Mouse (Mus musculus) liver, postnatal 0 days (tissue): ENCODE measurements at regions not wholly inside any gene's neighbourhood (a gene's known extent, or its start where the extent isn't known, plus 50 kb on each side); places are given as distances from the start of the nearest gene placed in this dataset.

Source experiments
- ATAC-seq: fragments of 200-750 bp; cut with Nextera tagmentation; 2 replicates; pipeline ENCODE4 v1.8.0; 2017; ENCODE audit warnings: mild to moderate bottlenecking, moderate library complexity
- DNase-seq: peaks from one replicate; pipeline ENCODE4 v3.0.0-alpha.2; 2016
- H3K27ac ChIP-seq: fragments of 300-500 bp; sonication (generic); 2 replicates; pipeline ENCODE4 v1.5.1; 2014; ENCODE audit warnings: antibody characterized with exemption, moderate library complexity, mild to moderate bottlenecking, low read depth
- H3K27me3 ChIP-seq: fragments of 300-500 bp; sonication (generic); 2 replicates; pipeline ENCODE4 v1.6.1; 2014; ENCODE audit warnings: low read length, control low read depth, mixed read lengths; ENCODE audit not compliant: insufficient read depth
- H3K36me3 ChIP-seq: fragments of 300-500 bp; sonication (generic); replicated peaks from 2 replicates; pipeline ENCODE4 v1.6.1; 2014; ENCODE audit warnings: mild to moderate bottlenecking, control low read depth, low read length, moderate library complexity, mixed read lengths; ENCODE audit not compliant: insufficient read depth
- H3K4me1 ChIP-seq: fragments of 300-500 bp; sonication (generic); 2 replicates; pipeline ENCODE4 v1.6.1; 2014; ENCODE audit warnings: antibody characterized with exemption, mild to moderate bottlenecking, control low read depth; ENCODE audit not compliant: insufficient read depth
- H3K4me2 ChIP-seq: fragments of 300-500 bp; sonication (generic); 2 replicates; pipeline ENCODE4 v1.6.1; 2014; ENCODE audit warnings: low read depth, mild to moderate bottlenecking, low read length, moderate library complexity, mixed read lengths
- H3K4me3 ChIP-seq: fragments of 300-500 bp; sonication (generic); 2 replicates; pipeline ENCODE4 v1.5.1; 2014; ENCODE audit warnings: low read depth, low read length
- H3K9ac ChIP-seq: fragments of 300-500 bp; sonication (generic); replicated peaks from 2 replicates; pipeline ENCODE4 v1.6.1; 2014; ENCODE audit warnings: mild to moderate bottlenecking, moderate library complexity
- H3K9me3 ChIP-seq: fragments of 300-500 bp; sonication (generic); 2 replicates; pipeline ENCODE4 v1.6.1; 2016; ENCODE audit warnings: mild to moderate bottlenecking, control low read depth, low read length, mixed read lengths
- CTCF ChIP-seq: sonication (generic); IDR thresholded peaks from 2 replicates; pipeline ENCODE4 v1.5.1; 2016; ENCODE audit warnings: antibody characterized with exemption, low read depth
- EP300 ChIP-seq: IDR thresholded peaks from 2 replicates; pipeline ENCODE4 v1.6.1; 2016; ENCODE audit warnings: antibody characterized with exemption, low read depth, mild to moderate bottlenecking
- WGBS: fragments of 180-500 bp; shearing (Covaris S2); extraction: QIAGEN DNeasy Blood & Tissue Kit; methylation state at CpG from one replicate; pipeline ENCODE4 v1.1.7; 2014; ENCODE audit not compliant: insufficient replicate concordance; 5-methylcytosine and 5-hydroxymethylcytosine counted together

DNA sequence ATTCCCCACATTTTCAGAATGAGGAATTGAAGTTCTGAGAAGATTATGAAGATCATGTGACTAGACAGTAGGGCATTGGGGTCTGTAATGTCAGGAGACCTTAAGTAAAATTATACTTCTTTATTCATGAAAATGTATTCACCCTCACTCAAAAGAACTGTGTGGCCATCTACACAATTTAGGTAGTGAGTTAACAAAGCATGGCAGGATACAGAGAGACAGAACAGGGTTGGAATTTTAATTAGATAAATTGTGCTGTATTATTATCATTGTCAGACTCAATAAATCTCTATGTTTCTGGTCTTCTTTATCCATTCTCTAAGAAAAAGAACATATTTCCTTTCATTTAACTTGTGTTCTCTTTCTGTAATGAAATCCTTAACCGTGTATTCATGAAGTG, 363.5 kb upstream of the Fam98a start:
- Histone ChIP-seq H3K4me3 (no peak overlapping the region), H3K4me1 (no peaks in the 10 kb centered on the region), H3K27me3 (no peaks in the 10 kb centered on the region), H3K9ac (no peak overlapping the region), H3K27ac (no peak overlapping the region), H3K36me3 (no peaks in the 10 kb centered on the region), H3K4me2 (no peak overlapping the region), H3K9me3 (no peaks in the 10 kb centered on the region)
- no peak for DNase-seq
- TF ChIP-seq CTCF (no peak), EP300 (no peak)
- no peak for ATAC-seq
- WGBS, result 73% methylated on average over 1 of the region's 1 CpGs

DNA sequence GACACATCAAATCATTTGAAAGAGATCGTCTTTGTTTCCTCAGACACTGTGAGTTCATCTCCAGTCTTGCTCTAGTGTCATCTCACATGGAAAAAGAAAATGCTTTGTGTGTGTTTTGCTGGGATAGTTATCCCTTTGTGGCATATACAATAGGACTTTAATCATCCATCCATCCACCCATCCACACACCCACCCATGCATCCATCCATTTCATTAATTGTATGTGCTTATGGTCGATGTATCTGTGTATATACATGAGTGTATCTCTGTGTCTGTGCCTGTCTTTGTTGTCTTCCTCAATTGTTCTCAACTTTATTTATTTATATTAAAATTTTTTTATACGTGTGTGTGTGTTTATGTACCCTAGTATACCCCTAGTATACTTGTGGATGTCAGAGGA, 355.3 kb upstream of the Fam98a start:
- DNase-seq, result no peak
- no peak overlapping the region for H3K4me3 ChIP-seq
- no peaks in the 10 kb centered on the region for H3K9me3 ChIP-seq
- no peak for TF ChIP-seq EP300
- TF ChIP-seq CTCF, result no peak
- H3K4me1 ChIP-seq, result no peaks in the 10 kb centered on the region
- H3K36me3 ChIP-seq, result no peaks in the 10 kb centered on the region
- no peak overlapping the region for H3K4me2 ChIP-seq
- H3K27ac ChIP-seq, result no peak overlapping the region
- 65% methylated on average over 3 of the region's 3 CpGs for WGBS
- no peaks in the 10 kb centered on the region for H3K27me3 ChIP-seq
- no peak for ATAC-seq
- no peak overlapping the region for H3K9ac ChIP-seq

DNA sequence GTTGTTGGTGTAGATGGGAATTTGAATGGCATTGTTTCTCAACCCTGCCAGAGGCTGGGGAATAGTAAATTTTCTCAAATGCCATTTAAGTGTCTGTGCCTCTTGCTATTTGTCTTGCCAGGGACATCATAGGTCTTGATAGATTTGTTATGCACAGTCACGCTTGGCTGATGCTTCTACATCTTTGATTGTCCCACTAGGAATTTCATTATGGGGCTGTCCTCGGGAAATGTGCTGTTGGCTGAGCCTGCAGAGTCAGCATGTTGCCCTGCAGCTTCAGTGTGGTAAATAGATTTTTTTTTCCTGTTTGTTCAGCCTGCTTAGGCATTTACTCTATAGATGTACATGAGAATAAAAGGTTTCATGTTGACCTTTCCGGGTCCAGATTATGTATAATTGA, 354.9 kb upstream of the Fam98a start:
- Histone ChIP-seq H3K4me1 (no peaks in the 10 kb centered on the region), H3K27ac (no peak overlapping the region), H3K4me3 (no peak overlapping the region), H3K4me2 (no peak overlapping the region), H3K27me3 (no peaks in the 10 kb centered on the region), H3K36me3 (no peaks in the 10 kb centered on the region), H3K9ac (no peak overlapping the region), H3K9me3 (no peaks in the 10 kb centered on the region)
- DNase-seq, result no peak
- TF ChIP-seq CTCF (no peak), EP300 (no peak)
- WGBS, result 62% methylated on average over 3 of the region's 3 CpGs
- no peak for ATAC-seq

DNA sequence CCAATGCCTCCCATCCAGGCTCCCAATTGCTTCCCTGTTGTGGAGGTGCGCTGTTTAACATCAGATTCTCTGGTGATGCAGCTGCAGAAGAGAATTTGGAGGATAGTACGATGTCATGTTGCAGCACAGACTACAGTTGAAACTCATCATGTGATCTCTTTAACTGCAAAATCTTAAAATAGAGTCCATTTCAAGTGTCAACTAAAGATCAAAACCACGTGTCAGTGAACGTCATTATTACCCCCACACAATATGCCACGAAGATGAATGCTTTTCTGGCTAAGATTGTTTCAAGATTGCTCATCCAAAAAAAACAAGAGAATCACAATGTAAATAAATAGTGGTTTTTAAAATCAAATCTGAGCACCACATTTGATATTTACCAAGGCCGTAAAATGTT, 343.7 kb upstream of the Fam98a start:
- H3K9ac ChIP-seq, result no peak overlapping the region
- H3K9me3 ChIP-seq, result no peaks in the 10 kb centered on the region
- no peak overlapping the region for H3K4me2 ChIP-seq
- 68% methylated on average over 6 of the region's 6 CpGs for WGBS
- H3K27me3 ChIP-seq, result no peaks in the 10 kb centered on the region
- H3K36me3 ChIP-seq, result no peaks in the 10 kb centered on the region
- no peak overlapping the region for H3K27ac ChIP-seq
- no peak for TF ChIP-seq EP300
- no peak for TF ChIP-seq CTCF
- ATAC-seq, result no peak
- no peak for DNase-seq
- H3K4me3 ChIP-seq, result no peak overlapping the region
- H3K4me1 ChIP-seq, result no peaks in the 10 kb centered on the region

DNA sequence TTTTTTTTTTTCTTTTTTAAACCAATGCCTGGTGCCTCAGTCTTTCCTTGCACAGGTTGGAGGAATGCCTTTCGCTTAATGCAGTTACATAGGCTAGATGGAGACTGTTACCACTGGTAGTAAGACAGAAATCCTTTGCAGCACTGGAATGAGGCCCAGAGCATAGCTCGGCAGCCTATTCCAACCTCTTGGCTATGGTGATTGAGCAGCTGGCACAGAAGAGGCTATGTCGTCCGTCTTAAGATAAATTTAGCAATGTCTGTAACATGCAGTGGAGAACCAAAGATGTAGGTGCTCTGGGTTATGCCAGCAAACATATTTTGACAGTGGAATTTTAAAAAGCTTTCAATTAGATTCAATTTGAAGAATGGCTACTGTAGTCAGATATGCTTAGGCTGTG, 343.2 kb upstream of the Fam98a start:
- no peak overlapping the region for H3K27ac ChIP-seq
- 74% methylated on average over 4 of the region's 4 CpGs for WGBS
- no peaks in the 10 kb centered on the region for H3K4me1 ChIP-seq

DNA sequence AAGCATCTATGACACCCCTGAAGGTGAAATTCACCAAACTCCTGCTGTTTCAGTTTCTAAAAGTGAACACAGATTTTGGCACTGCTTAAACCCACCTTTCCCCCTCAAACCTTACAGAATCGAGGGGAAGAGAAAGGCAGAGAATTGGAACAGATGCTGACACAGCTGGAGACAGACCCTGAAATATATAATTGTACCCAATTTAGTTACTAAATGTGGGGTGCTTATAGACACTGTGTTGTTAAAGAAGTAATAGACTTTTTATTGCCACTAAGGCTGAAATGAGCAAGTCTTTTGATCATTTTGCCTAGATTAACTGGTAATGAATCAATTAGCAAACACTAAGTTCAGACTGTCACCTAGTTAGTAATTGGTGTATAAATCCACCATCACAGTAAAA, 341.8 kb upstream of the Fam98a start:
- Histone ChIP-seq H3K4me1 (no peaks in the 10 kb centered on the region), H3K36me3 (no peaks in the 10 kb centered on the region), H3K4me3 (no peak overlapping the region), H3K9ac (no peak overlapping the region), H3K27me3 (0 out of 2 replicates have a peak, but pooled peaks cover 5% of the 10 kb centered on the region), H3K9me3 (no peaks in the 10 kb centered on the region), H3K4me2 (no peak overlapping the region), H3K27ac (no peak overlapping the region)
- ATAC-seq (no peak), DNase-seq (no peak)
- WGBS, result 50% methylated on average over 1 of the region's 1 CpGs
- TF ChIP-seq EP300 (no peak), CTCF (no peak)

More for the DNA sequence above, 343.2 kb upstream of the Fam98a start:
- Histone ChIP-seq H3K36me3 (no peaks in the 10 kb centered on the region), H3K27me3 (0 out of 2 replicates have a peak, but pooled peaks cover 2% of the 10 kb centered on the region), H3K4me2 (no peak overlapping the region), H3K9ac (no peak overlapping the region), H3K4me3 (no peak overlapping the region), H3K9me3 (no peaks in the 10 kb centered on the region)
- no peak for DNase-seq
- TF ChIP-seq CTCF (no peak), EP300 (no peak)
- no peak for ATAC-seq

DNA sequence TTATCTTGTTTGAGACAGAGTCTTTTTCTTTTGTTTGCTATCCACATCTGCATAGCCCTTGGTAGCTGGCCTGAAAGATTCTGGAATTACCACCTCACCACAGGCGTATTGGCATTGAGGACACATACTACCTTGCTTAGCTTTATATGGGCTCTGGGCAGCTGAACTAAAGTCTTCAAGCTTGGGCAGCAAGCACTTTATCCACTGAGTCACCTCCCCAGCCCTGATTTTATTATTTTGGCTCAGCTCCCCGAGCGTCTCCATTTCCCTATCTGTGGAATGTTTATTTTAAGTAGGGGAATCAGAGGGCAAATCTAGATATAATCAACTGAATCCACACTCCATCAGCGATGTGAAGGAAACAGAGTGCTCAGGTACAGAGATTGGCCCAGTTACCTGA, 340.4 kb upstream of the Fam98a start:
- Histone ChIP-seq H3K4me3 (no peak overlapping the region), H3K4me2 (no peak overlapping the region), H3K27me3 (0 out of 2 replicates have a peak, but pooled peaks cover 5% of the 10 kb centered on the region), H3K27ac (no peak overlapping the region), H3K9ac (no peak overlapping the region), H3K9me3 (no peaks in the 10 kb centered on the region), H3K4me1 (no peaks in the 10 kb centered on the region), H3K36me3 (no peaks in the 10 kb centered on the region)
- WGBS, result 54% methylated on average over 4 of the region's 4 CpGs
- DNase-seq, result no peak
- ATAC-seq, result no peak
- no peak for TF ChIP-seq EP300
- TF ChIP-seq CTCF, result no peak
